Mouse (Mus musculus): ENCODE measurements around the gene Dysf.

DNA sequence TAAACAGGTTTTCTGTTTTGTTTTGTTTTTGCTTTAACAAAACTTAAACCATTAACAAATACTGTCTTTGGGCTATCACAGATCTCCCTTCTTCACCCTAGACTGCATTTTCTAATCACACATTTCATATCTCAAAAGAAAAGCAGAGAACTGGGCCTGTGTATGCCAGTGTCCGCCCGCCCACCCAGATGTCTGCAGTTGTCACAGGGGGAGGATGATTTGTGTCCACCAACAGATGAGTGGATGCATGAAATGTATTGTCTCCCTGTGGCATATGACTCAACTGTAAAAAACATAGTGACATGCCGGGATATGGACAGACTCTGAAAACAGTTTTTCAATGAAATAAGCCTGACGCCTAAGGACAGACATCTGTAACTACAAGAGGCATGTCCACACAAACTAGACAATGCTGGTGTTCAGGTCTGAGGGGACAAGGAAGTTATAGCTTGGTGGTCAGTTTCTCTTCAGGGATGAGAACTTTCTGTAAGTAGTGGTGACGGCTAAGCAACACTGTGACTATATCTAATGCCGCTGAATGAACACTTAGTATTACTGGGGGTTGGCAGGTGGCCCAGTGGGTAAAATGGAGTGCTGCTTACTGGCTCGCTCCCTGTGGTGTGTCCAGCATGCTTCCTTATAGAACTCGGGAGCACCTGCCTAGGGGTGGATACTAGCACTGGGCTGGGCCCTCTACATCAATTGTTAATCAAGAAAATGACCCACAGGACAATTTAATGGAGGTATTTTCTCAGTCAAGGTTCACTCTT is 193.5 kb downstream of the Dysf start:
- TF ChIP-seq POLR2A (IDR thresholded peaks at IDR 0.05; ENCODE audit: borderline replicate concordance, extremely low read depth, low read depth, low read length) (no peak), CTCF (IDR thresholded peaks at IDR 0.05; ENCODE audit: insufficient read depth, low read length) (no peak)
